Mouse (Mus musculus) frontal cortex, adult (tissue): Measurements from ENCODE around the gene Col27a1.

Experiments used
- ATAC-seq: cut with Nextera tagmentation; 2 replicates; pipeline ENCODE4 v1.9.2; 2017; ENCODE audit warnings: mild to moderate bottlenecking, moderate library complexity, mixed read lengths; ENCODE audit not compliant: low TSS enrichment

The Col27a1 gene

GRCm38 (mm10) chr4:63260506-63260905 is 46.7 kb downstream of the Col27a1 start:
- no peak for ATAC-seq

- ATAC-seq: no peak
Observed at GRCm38 (mm10) chr4:63262941-63263340, 49.1 kb downstream of the Col27a1 start.

GRCm38 (mm10) chr4:63266276-63266675 is 52.5 kb downstream of the Col27a1 start:
- ATAC-seq: no peak

GRCm38 (mm10) chr4:63267121-63267520 is 53.3 kb downstream of the Col27a1 start:
- ATAC-seq: no peak

- no peak for ATAC-seq
Observed at GRCm38 (mm10) chr4:63267586-63267985, 53.8 kb downstream of the Col27a1 start.

- no peak for ATAC-seq
Observed at GRCm38 (mm10) chr4:63268777-63269176, 55.0 kb downstream of the Col27a1 start.

GRCm38 (mm10) chr4:63274516-63274915 is 60.7 kb downstream of the Col27a1 start:
- no peak for ATAC-seq

- ATAC-seq: no peak
Observed at GRCm38 (mm10) chr4:63275251-63275650, 61.4 kb downstream of the Col27a1 start.

- ATAC-seq: no peak
Observed at GRCm38 (mm10) chr4:63276571-63276970, 62.8 kb downstream of the Col27a1 start.

GRCm38 (mm10) chr4:63278821-63279220 is 65.0 kb downstream of the Col27a1 start:
- no peak for ATAC-seq

- ATAC-seq: peak; percentile 68; the same call in 1 of the 2 replicates
Observed at GRCm38 (mm10) chr4:63281694-63282093, 67.9 kb downstream of the Col27a1 start.

- ATAC-seq: peak; percentile 65
Observed at GRCm38 (mm10) chr4:63283319-63283718, 69.5 kb downstream of the Col27a1 start.

GRCm38 (mm10) chr4:63286034-63286433 is 72.2 kb downstream of the Col27a1 start:
- ATAC-seq: no peak

GRCm38 (mm10) chr4:63288497-63288896 is 74.7 kb downstream of the Col27a1 start:
- no peak for ATAC-seq

GRCm38 (mm10) chr4:63290081-63290480 is 76.3 kb downstream of the Col27a1 start:
- ATAC-seq: no peak

GRCm38 (mm10) chr4:63291075-63291474 is 77.3 kb downstream of the Col27a1 start:
- ATAC-seq: peak; percentile 94

GRCm38 (mm10) chr4:63291658-63292057 is 77.9 kb downstream of the Col27a1 start:
- no peak for ATAC-seq

- peak; percentile 45 for ATAC-seq
Observed at GRCm38 (mm10) chr4:63295641-63296040, 81.8 kb downstream of the Col27a1 start.

- ATAC-seq: 0 out of 2 replicates have a peak, but pooled peaks have one; percentile 32
Observed at GRCm38 (mm10) chr4:63296263-63296662, 82.5 kb downstream of the Col27a1 start.

- no peak for ATAC-seq
Observed at GRCm38 (mm10) chr4:63296876-63297275, 83.1 kb downstream of the Col27a1 start.

- no peak for ATAC-seq
Observed at GRCm38 (mm10) chr4:63298191-63298590, 84.4 kb downstream of the Col27a1 start.

GRCm38 (mm10) chr4:63302641-63303040 is 88.8 kb downstream of the Col27a1 start:
- ATAC-seq: no peak

- ATAC-seq: peak; percentile 96
Observed at GRCm38 (mm10) chr4:63307175-63308062, 93.6 kb downstream of the Col27a1 start.
